Mouse (Mus musculus) fibroblast of lung, adult 2 months (primary cell): ENCODE data around the gene Siae.

ENCODE experiments used
- DNase-seq: peaks from one replicate; pipeline ENCODE4 v3.0.0-alpha.2; 2011; ENCODE audit warnings: low read depth

Siae gene

DNA sequence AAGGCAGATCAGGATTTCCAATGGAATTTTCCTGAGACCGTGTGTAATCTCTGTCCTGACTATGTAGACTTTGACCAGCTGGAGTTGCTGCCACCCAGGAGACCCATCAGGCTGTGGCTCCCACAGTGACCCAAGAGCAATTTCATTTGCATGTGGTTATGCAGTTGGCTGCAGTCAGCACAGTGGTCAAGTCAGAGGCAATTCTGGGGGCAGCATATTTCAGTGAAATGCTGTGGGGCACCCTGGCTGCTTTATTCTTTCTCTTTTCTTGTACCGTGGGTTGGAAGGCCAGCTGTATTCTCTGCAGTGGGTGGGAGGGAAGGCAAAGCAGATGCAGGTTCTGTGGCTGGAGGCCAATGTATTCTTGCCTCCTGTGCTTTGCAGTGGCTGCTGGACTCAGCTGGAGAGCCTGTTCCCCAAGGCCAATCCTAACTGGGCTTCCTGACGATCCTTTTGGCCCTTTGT, 70.6 kb downstream of the Siae start:
- DNase-seq: no peak

- DNase-seq: no peak
These were observed 71.8 kb downstream of the Siae start for GRCm38 (mm10) chr9:37627263-37627662.

GRCm38 (mm10) chr9:37628581-37628980, 73.1 kb downstream of the Siae start:
- DNase-seq: no peak

DNA sequence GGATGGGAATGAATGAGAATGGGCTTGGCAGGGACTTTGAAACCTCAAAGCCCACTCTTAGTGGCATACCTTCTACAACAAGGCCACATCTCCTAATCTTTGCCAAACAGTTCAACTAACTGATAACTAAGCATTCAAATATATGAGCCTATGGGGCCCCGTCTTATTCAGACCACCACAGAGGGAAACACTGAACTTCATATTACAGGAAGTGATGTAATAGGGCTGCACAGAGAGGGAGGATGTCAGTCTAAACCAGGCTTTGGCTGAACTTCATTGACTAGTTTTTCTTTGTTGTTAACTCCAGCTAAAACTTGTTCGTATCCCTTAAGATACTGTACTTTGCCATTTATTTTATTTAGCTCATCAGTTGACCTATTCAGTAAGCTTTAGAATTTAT, 74.4 kb downstream of the Siae start:
- DNase-seq: no peak

GRCm38 (mm10) chr9:37632305-37632704, 76.8 kb downstream of the Siae start:
- no peak for DNase-seq

GRCm38 (mm10) chr9:37634269-37634668, 78.8 kb downstream of the Siae start:
- DNase-seq: no peak

DNA sequence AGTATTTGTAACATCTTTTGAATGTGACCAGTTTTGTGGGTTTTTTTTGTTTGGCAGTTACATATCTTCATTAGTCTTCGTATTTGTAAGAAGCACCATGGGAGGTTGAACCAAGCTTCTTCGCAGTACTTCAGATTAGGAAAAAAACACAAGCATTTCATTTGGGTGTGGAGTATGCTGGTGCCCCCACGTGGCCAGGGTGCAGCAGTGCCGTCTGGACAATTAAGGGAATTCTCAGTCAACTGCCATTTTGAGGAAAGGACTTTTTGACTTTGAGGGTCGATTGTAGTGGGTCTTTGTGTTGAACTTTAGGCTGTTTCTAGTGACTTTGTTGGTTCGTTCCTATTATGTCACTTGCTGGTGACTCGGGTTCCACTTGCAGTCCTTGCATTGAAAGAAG, 80.8 kb downstream of the Siae start:
- DNase-seq: no peak

- no peak for DNase-seq
These were observed 81.5 kb downstream of the Siae start for GRCm38 (mm10) chr9:37636800-37637542.

GRCm38 (mm10) chr9:37638721-37639120, 83.2 kb downstream of the Siae start:
- DNase-seq: no peak

- no peak for DNase-seq
These were observed 90.7 kb downstream of the Siae start for GRCm38 (mm10) chr9:37646246-37646645.

DNA sequence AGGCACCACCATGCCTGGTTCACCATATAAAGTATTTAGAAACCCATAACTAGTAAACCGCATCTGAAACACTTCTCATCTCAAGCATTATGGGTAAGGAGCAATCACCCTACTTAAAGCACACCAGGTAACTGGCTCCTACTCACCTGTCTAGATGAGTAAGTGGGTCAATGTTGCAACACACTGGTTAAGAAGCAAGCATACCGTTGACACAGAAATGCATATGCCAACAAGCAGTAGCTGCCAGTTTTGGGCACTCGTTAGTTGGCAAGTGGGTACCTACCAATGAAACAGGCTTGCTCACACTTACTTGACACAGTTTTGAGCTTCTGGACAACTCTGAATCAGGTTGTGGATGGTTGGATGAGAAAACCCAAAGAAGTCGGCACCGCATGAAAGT, 95.1 kb downstream of the Siae start:
- no peak for DNase-seq

DNA sequence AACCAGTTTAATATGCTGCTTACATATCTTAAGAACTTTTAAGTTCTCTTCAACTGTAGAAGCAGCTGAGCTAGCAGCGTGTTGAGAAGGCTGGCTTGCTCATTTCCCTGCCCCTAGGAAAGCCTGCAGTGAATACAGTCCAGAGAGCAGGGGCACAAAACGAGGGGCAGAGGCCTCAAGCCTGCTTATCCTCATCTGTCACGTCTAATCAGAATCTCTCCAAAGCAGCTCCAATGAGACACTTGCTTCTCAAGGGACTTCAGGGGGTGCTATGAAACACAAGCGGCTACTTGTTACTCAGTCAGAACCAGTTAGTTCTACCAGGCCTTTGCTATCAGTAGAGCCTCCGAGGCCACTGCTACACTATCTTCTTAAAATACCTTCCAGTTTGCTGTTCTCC, 98.3 kb downstream of the Siae start:
- no peak for DNase-seq

DNA sequence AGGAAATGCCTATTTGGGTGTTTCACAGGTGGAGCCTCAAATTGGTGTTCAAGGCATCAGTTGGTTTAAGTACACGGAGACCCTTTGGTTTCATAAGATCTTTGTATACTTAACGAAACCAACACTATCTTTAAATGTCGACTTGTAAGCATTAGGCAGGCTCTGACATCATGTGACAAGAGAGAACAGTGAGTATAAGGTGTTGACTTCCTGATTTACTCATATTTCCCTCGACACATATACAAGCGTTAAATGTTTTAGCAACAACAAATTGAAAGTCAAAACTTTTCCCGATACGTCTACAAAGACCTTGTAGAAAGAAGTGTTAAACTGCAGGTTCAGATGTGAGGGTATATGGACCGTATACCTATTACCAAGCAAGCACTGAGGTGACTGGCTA, 100.5 kb downstream of the Siae start:
- DNase-seq: no peak

DNA sequence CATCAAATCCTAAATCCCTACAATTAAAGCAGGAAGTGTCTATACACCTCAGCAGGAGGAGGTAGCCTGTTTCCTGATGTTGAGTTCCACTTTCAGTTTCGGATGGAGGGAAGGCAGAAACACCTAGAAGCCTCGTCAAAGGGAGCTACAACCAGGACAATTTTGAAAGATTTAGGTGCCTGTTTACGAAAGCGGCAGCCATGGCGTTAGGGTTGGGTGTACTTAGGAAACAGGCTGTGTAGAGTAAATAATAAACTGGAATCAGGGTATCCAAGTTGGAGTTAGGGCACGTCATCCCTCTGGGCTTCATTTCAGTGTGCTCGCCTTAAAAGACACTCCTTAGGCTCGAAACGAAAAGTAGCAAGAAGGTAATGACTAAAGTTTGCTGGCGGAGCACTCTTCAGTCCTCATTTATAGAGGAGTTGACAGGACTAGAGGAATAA, 101.0 kb downstream of the Siae start:
- no peak for DNase-seq

GRCm38 (mm10) chr9:37656931-37657481, 101.5 kb downstream of the Siae start, which contains the start of gene Tbrg1:
Gene Tbrg1 (minus strand): TSS chr9:37657312.
- DNase-seq: peak; percentile 80

- DNase-seq: no peak
These were observed 103.9 kb downstream of the Siae start for GRCm38 (mm10) chr9:37659413-37659812.

GRCm38 (mm10) chr9:37663210-37663609, 107.7 kb downstream of the Siae start:
- no peak for DNase-seq

GRCm38 (mm10) chr9:37664604-37665003, 109.1 kb downstream of the Siae start:
- DNase-seq: no peak

DNA sequence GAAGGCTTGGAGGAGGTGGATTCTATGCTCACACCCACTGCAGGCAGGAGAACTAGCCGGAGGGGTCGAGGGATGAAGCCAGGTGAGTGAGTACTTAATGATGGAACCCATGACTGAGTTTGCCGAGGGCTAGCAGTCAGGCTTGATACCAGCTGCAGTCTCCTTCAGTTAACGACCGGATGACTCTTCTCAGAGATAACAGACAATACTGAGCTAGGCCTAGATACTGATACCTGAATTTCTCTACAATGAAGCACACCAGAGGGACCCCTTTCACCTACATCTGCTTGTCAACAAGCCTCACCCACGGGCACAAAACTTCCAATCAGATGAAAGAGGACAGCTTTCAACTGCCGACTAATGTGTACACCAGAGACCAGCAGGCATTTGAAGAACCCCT, 110.5 kb downstream of the Siae start:
- no peak for DNase-seq

GRCm38 (mm10) chr9:37669115-37669514, 113.6 kb downstream of the Siae start, which contains the start of gene Panx3:
Gene Panx3 (minus strand): TSS chr9:37669235.
- DNase-seq: peak; percentile 37

GRCm38 (mm10) chr9:37669678-37670077, 114.2 kb downstream of the Siae start:
- peak; percentile 11 for DNase-seq

DNA sequence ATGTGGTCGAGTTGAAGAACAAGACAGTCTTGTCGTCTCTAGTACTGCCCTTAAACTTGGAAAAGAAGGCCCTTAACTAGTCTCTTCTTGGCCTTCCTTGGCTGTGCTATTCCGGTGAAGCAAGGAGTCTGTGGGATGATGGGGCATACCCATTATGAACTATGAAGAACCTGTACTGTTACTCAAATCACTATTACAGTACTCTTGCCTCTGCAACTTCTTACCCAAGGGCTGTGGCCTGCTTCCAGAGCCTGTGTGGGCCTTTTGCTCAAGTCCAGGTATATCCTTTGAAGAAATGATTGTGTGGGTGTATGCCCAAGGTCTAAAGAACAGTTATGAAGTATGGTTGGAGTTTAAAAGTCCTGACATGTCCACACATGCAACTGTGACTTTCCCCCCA, 114.8 kb downstream of the Siae start:
- no peak for DNase-seq

DNA sequence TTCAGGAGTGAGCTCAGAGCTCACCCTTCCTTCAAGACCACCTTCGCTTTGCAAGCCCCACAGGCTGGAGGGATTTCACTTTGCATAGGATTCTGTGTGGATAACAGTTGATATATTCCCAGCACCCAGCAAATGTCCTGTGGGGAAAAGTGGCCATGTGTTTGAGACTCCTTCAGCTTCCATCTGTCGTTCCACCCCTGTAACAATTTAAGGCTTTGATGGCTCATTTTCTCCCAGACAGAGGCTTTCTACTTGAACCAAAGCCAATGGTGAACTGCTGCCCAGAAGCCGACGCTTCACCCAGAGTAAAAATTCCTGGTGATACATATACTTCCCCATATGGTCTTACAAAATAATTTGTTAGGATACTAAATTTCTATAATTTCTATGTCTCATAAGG, 119.8 kb downstream of the Siae start:
- no peak for DNase-seq

GRCm38 (mm10) chr9:37681123-37681522, 125.6 kb downstream of the Siae start:
- DNase-seq: no peak
